Mouse (Mus musculus) myocyte (in vitro differentiated cells): Measurements from ENCODE around the gene Glipr1l2.

Experiments used
- E2F4 ChIP-seq: IDR thresholded peaks from one replicate; pipeline ENCODE4 v1.6.1; 2011; ENCODE audit warnings: mild to moderate bottlenecking, control low read depth, moderate library complexity; ENCODE audit not compliant: insufficient read depth
- MYOG ChIP-seq, 3 experiments: IDR thresholded peaks; one replicate each; pipeline ENCODE4 v1.6.1; 2011; ENCODE audit warnings: control low read depth in 2 of 3, low read depth in 2 of 3, mild to moderate bottlenecking in 2 of 3; ENCODE audit not compliant: insufficient read length in 2 of 3, control insufficient read depth in 1 of 3, insufficient read depth in 1 of 3
- POLR2A ChIP-seq: IDR thresholded peaks from one replicate; pipeline ENCODE4 v1.6.1; 2011; ENCODE audit warnings: low read depth, mild to moderate bottlenecking, control low read depth, moderate library complexity; ENCODE audit not compliant: insufficient read length
- POLR2AphosphoS2 ChIP-seq: IDR thresholded peaks from one replicate; pipeline ENCODE4 v1.6.1; 2011; ENCODE audit warnings: low read depth, control low read depth; ENCODE audit not compliant: insufficient read length

DNA sequence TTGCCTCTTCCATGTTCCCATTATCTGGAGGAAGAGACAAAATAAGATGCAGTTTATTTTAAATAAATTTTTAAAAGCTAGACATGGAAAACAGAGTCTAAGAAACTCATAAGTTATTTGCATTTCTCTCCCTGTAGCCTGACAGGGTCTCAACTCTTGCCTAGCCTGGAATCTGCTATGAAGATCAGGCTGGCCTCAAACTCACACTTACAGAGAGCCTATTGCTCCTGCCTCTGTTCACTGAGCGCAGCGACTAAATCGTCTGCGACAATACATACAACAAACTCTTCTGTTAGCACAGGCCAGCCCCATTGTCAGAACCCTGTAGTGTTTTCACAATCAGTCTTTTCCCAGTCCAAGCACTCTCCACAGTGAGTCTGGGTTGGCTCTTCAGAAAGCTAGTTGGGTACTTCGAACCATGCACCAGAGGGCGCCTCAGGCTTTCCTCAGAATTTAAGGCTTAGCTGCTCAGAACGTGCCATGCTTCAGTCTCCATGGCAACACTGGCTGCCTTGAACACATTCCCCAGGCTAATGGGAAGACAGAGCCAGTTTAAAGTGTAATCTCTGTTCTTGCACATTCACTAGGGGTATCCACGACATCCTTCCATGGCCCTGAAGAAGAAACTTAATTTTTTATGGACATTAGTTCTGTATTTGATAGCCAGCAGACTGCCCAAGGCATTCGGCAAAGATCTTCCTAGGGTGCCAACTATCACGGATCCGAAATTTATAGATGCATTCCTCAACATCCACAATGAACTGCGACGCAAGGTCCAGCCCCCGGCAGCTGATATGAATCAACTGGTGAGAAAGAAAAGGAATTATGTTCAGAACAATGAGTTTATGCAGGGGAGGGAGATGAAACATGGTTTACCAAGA is 23.2 kb upstream of the Glipr1l2 start, which contains the start of gene Glipr1l1:
- TF ChIP-seq POLR2A: no peak
- TF ChIP-seq E2F4: no peak
- TF ChIP-seq MYOG (IDR thresholded peaks at IDR 0.05; ENCODE audit: control insufficient read depth in 1 of 3, insufficient read depth in 1 of 3, insufficient read length in 2 of 3, low read depth in 2 of 3): no peak
- TF ChIP-seq POLR2AphosphoS2: no peak
